Mouse (Mus musculus) C2C12 (cell line): ENCODE data around the gene Myo10.

Source experiments
- CTCF ChIP-seq: IDR thresholded peaks from one replicate; pipeline ENCODE4 v1.5.1; 2011; ENCODE audit not compliant: control insufficient read depth, insufficient read depth, insufficient read length
- MAX ChIP-seq: IDR thresholded peaks from one replicate; pipeline ENCODE4 v1.6.1; 2011; ENCODE audit warnings: mild to moderate bottlenecking, control low read depth

GRCm38 (mm10) chr15:25844771-25845170 lies 222.4 kb downstream of the Myo10 start:
- TF ChIP-seq MAX (no peak), CTCF (no peak)
